Mouse (Mus musculus) embryonic facial prominence, embryonic 13.5 days (tissue): ENCODE measurements at regions not wholly inside any gene's neighbourhood (a gene's known extent, or its start where the extent isn't known, plus 50 kb on each side); places are given as distances from the start of the nearest gene placed in this dataset.

Experiments
- ATAC-seq: fragments of 200-750 bp; cut with Nextera tagmentation; 2 replicates; pipeline ENCODE4 v1.8.0; 2017; ENCODE audit warnings: low read depth; ENCODE audit not compliant: insufficient number of reproducible peaks, insufficient read depth, low FRiP score, low TSS enrichment
- H3K27ac ChIP-seq: fragments of 300-500 bp; sonication (generic); 2 replicates; pipeline ENCODE4 v1.5.1; 2015; ENCODE audit warnings: moderate library complexity, mild to moderate bottlenecking, inconsistent platforms
- H3K27me3 ChIP-seq: fragments of 300-500 bp; sonication (generic); 2 replicates; pipeline ENCODE4 v1.6.1; 2015; ENCODE audit warnings: mild to moderate bottlenecking, inconsistent platforms
- H3K36me3 ChIP-seq: fragments of 300-500 bp; sonication (generic); 2 replicates; pipeline ENCODE4 v1.6.1; 2015; ENCODE audit warnings: mild to moderate bottlenecking, inconsistent platforms
- H3K4me1 ChIP-seq: fragments of 300-500 bp; sonication (generic); 2 replicates; pipeline ENCODE4 v1.6.1; 2015; ENCODE audit warnings: inconsistent platforms
- H3K4me2 ChIP-seq: fragments of 300-500 bp; sonication (generic); 2 replicates; pipeline ENCODE4 v1.6.1; 2015; ENCODE audit warnings: moderate library complexity, mild to moderate bottlenecking, inconsistent platforms
- H3K4me3 ChIP-seq: fragments of 300-500 bp; sonication (generic); 2 replicates; pipeline ENCODE4 v1.5.1; 2015; ENCODE audit warnings: mild to moderate bottlenecking, inconsistent platforms
- H3K9ac ChIP-seq: fragments of 300-500 bp; sonication (generic); 2 replicates; pipeline ENCODE4 v1.6.1; 2015; ENCODE audit warnings: mild to moderate bottlenecking, inconsistent platforms
- H3K9me3 ChIP-seq: fragments of 300-500 bp; sonication (generic); 2 replicates; pipeline ENCODE4 v1.6.1; 2016; ENCODE audit warnings: inconsistent platforms
- WGBS: fragments of 180-500 bp; shearing (Covaris S2); methylation state at CpG from one replicate; pipeline ENCODE4 v1.1.7; 2015; ENCODE audit warnings: mixed read lengths; 5-methylcytosine and 5-hydroxymethylcytosine counted together

DNA sequence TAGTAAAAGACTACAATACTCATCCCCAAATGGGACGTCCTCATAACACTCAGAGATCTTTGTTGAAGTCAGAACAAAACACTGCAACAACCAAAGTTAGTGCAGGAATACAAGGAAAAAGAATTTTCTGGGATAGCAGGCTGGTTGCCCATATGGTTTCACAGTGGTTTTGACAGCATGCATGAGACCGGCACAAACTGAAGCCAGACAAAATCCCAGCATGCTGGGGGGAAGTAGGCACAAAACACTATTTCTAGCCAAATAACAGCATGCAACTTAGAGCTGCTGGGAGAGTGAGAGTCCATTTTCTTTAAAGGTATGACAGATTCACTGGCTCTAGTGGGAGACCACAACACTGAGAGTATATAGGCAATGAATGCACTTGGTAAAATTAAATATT is 619.1 kb upstream of the Manea start:
- ATAC-seq, result no peak
- Histone ChIP-seq H3K9ac (no peak overlapping the region), H3K27ac (no peak overlapping the region), H3K36me3 (no peaks in the 10 kb centered on the region), H3K9me3 (no peaks in the 10 kb centered on the region), H3K27me3 (no peaks in the 10 kb centered on the region), H3K4me3 (no peak overlapping the region), H3K4me1 (no peaks in the 10 kb centered on the region), H3K4me2 (no peak overlapping the region)
- 73% methylated on average over 2 of the region's 2 CpGs for WGBS

DNA sequence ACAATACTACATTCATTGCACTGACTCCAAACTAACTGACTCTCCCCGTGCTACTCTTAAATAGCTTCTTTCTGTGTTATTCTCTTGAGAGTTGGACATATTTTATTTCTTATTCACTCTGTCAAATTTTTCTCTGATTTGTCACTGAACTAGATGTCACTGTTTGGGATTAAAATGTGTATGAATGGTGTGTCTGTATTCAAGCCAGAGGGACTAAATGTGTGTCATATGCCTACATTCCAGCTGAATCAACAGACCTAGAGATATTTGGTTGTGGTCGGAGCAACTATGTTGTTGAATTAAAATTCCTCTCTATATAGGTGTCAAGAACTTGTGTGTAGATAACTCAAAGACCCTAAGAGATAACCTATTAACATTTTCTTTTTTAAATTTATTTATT is 618.2 kb upstream of the Manea start:
- H3K4me2 ChIP-seq, result no peak overlapping the region
- no peak overlapping the region for H3K4me3 ChIP-seq
- 75% methylated on average over 2 of the region's 2 CpGs for WGBS
- H3K27ac ChIP-seq, result no peak overlapping the region
- H3K9ac ChIP-seq, result no peak overlapping the region
- H3K36me3 ChIP-seq, result no peaks in the 10 kb centered on the region
- H3K9me3 ChIP-seq, result no peaks in the 10 kb centered on the region
- H3K4me1 ChIP-seq, result no peaks in the 10 kb centered on the region
- no peak for ATAC-seq
- no peaks in the 10 kb centered on the region for H3K27me3 ChIP-seq

DNA sequence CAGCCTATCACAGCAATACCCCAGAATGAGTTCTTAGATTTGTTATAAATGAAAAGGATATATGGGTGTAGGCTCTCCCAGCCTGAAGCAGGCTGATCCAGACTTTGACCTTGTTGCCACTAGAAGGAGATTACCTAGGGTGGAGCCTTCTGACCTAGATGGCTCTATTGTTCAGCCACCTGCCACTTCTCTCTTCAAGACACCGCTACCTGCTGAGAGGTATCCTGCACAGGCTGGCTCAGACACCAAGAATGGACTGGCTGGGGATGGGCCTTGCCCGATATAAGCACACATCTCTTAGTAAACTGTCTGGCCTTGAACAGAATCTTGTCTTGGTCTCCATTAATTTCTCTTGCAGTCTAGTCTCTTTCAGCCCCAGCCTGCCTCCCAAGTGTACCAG is 597.9 kb upstream of the Manea start:
- Histone ChIP-seq H3K9me3 (no peaks in the 10 kb centered on the region), H3K27me3 (no peaks in the 10 kb centered on the region), H3K36me3 (no peaks in the 10 kb centered on the region), H3K4me1 (no peaks in the 10 kb centered on the region), H3K27ac (no peak overlapping the region), H3K9ac (no peak overlapping the region), H3K4me2 (no peak overlapping the region), H3K4me3 (no peak overlapping the region)
- ATAC-seq, result no peak
- WGBS, result 88% methylated on average over 2 of the region's 2 CpGs

DNA sequence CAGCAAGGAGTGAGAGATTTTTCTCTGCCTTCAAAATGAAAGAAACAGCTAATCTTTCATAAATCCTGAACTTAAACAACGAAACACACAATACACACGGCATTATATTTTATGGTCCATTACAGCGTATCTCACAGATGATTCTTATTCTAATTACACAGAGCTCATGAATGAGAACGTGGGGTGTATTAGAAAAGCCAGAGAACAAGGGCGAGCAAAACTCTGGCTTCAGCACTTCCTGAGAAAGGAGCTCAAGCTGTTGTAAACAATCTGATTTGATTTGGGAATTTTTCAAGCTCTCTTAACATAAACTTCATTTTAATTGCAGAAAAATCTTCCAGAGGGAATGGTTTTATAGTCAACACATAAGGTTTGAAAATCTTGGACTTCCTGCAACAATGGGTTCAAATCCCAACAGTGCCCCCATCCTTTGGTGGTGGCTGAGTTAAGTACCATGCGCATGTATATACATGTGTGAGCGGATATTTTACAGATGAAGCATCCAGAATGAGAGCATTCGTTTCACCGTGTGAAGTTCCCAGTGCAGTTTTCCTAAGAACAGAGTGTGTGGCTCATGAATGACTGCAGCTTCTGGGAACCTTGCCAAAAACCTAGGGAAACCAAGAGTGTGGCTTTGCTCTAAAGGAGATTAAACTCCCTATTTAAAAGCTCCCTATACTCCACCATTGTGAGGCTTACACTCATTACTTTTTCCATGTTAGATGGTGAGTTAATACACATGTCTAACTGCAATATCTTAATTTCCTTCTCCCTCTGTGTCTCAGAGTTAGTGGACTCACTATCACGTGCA is 587.5 kb upstream of the Manea start:
- ATAC-seq, result peak; percentile 81; the same call in 1 of the 2 replicates
- H3K27me3 ChIP-seq, result no peaks in the 10 kb centered on the region
- H3K9ac ChIP-seq, result no peak overlapping the region
- 49% methylated on average over 10 of the region's 10 CpGs for WGBS
- H3K36me3 ChIP-seq, result no peaks in the 10 kb centered on the region
- 0 out of 2 replicates have a peak, but pooled peaks cover 3% of the 10 kb centered on the region for H3K4me1 ChIP-seq
- no peak overlapping the region for H3K4me2 ChIP-seq
- H3K27ac ChIP-seq, result no peak overlapping the region
- no peaks in the 10 kb centered on the region for H3K9me3 ChIP-seq
- no peak overlapping the region for H3K4me3 ChIP-seq

DNA sequence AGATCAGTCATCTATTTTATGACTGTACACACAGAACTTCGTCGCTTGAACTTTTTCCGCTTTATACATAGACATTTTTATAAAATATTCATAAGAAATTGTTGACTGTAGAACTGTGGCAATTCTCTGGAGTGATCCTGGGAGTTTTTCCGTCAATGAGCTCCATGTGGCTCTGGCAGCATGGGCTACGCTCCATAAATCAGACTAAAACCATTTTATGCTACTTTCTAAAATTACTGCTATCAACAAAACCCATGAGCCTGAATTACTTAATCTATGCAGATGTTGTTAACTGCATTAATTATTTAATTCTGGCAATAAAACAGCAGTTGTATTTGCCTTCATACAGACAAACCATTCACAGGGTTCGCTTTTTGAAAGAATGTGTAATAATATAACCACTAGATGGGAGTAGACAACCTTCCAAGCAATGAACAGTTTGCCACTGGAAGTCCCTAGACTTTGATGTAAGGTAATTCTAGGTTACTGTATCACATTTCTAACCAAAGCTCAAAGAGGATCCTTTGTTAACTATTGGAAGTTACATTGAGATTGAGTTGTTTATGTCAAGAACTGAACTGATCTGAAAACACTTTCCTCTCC is 583.3 kb upstream of the Manea start:
- peak overlapping the region; percentile 11; the same call in 1 of the 2 replicates for H3K4me2 ChIP-seq
- WGBS, result 38% methylated on average over 6 of the region's 6 CpGs
- no peak for ATAC-seq

DNA sequence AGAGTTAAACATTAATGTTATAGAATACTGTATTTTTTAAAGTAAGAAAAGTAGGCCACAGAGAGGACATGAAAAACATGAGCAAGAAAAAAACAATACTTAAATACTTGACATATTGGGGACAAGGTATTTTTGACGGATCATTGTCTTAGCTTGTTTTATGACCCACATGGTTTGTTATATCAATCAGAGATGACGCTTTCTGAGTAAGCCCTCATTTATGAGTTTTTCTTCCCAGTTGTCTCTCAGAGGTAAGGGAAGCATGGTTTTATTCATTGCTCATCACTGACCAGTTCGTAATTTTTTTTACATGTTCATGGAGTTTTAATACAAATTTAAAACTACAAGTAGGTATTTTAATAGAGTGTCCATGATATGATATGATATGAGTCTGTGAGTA is 579.4 kb upstream of the Manea start:
- Histone ChIP-seq H3K27ac (no peak overlapping the region), H3K9me3 (no peaks in the 10 kb centered on the region), H3K36me3 (no peaks in the 10 kb centered on the region), H3K9ac (no peak overlapping the region), H3K4me1 (no peaks in the 10 kb centered on the region), H3K27me3 (no peaks in the 10 kb centered on the region), H3K4me2 (no peak overlapping the region), H3K4me3 (no peak overlapping the region)
- ATAC-seq, result no peak
- 81% methylated on average over 3 of the region's 3 CpGs for WGBS

More for the DNA sequence above, 583.3 kb upstream of the Manea start:
- H3K27ac ChIP-seq, result no peak overlapping the region
- no peak overlapping the region for H3K4me3 ChIP-seq
- H3K4me1 ChIP-seq, result 0 out of 2 replicates have a peak, but pooled peaks cover 3% of the 10 kb centered on the region
- H3K9me3 ChIP-seq, result no peaks in the 10 kb centered on the region
- no peak overlapping the region for H3K9ac ChIP-seq
- H3K27me3 ChIP-seq, result no peaks in the 10 kb centered on the region
- H3K36me3 ChIP-seq, result no peaks in the 10 kb centered on the region

DNA sequence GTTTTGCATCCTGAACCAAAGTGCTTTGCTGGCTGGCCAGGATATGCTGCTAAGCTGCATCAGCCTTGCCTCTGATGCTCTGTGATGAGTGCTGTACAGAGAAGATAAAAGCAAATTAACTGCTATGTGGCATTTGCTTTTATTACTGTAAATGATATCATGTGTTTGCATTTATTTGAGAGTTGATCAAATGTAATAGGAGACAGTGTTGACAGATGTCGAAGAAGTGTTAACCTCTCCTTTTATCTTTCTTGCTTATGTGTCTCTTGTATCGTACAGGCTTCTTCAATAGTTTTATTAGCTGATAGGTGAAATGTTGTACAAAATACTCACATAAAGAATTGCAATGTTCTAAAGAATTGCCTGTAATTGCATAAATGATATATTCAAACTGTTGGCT is 541.8 kb upstream of the Manea start:
- Histone ChIP-seq H3K4me2 (no peak overlapping the region), H3K9ac (no peak overlapping the region), H3K4me1 (no peaks in the 10 kb centered on the region), H3K9me3 (no peaks in the 10 kb centered on the region), H3K36me3 (no peaks in the 10 kb centered on the region), H3K4me3 (no peak overlapping the region), H3K27ac (no peak overlapping the region), H3K27me3 (no peaks in the 10 kb centered on the region)
- no peak for ATAC-seq
- 76% methylated on average over 2 of the region's 2 CpGs for WGBS

DNA sequence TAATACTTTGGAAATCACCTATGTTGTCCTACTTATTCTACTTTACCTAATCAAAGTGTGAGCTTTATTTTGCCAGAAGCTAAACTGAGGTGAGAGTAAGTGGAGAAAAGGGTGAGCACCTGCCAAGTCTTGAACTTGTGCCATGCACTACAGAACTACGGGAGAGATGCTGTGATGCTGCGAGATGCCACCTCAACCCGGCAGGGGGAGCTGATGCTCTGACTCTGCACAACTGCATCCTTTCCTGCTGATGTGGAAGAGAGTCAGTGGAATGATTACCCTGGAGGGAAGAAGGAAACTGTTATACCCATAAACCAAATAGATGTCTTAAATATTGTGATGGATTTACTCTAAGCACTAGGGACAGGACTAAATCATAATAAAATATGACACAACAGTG is 532.3 kb upstream of the Manea start:
- H3K4me2 ChIP-seq, result no peak overlapping the region
- H3K4me1 ChIP-seq, result no peaks in the 10 kb centered on the region
- H3K9me3 ChIP-seq, result no peaks in the 10 kb centered on the region
- H3K9ac ChIP-seq, result no peak overlapping the region
- H3K36me3 ChIP-seq, result no peaks in the 10 kb centered on the region
- ATAC-seq, result no peak
- no peak overlapping the region for H3K4me3 ChIP-seq
- 25% methylated on average over 3 of the region's 3 CpGs for WGBS
- H3K27me3 ChIP-seq, result no peaks in the 10 kb centered on the region
- H3K27ac ChIP-seq, result no peak overlapping the region

DNA sequence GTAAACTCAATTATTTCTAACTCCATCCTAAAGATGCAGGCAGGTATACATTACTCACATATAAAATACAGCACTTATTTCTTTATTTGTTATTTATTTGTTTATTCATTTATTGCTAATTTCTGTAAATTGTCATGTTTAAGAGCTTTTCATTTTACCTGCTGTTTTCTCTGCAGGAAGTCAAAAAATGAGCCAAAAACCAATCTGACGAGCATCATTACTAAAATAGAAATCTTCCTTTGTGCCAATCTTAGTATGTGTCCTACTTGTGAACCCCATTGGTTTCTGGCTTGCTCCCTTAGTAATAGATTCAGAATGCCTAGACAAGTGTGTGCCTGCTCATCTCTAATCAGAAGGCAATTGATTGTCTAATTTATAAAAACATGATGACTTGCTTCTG is 495.1 kb upstream of the Manea start:
- no peak for ATAC-seq
- H3K4me2 ChIP-seq, result no peak overlapping the region
- 85% methylated on average over 1 of the region's 1 CpGs for WGBS
- H3K4me3 ChIP-seq, result no peak overlapping the region
- no peaks in the 10 kb centered on the region for H3K36me3 ChIP-seq
- H3K27me3 ChIP-seq, result no peaks in the 10 kb centered on the region
- H3K9me3 ChIP-seq, result no peaks in the 10 kb centered on the region
- no peak overlapping the region for H3K27ac ChIP-seq
- H3K4me1 ChIP-seq, result no peaks in the 10 kb centered on the region
- H3K9ac ChIP-seq, result no peak overlapping the region

DNA sequence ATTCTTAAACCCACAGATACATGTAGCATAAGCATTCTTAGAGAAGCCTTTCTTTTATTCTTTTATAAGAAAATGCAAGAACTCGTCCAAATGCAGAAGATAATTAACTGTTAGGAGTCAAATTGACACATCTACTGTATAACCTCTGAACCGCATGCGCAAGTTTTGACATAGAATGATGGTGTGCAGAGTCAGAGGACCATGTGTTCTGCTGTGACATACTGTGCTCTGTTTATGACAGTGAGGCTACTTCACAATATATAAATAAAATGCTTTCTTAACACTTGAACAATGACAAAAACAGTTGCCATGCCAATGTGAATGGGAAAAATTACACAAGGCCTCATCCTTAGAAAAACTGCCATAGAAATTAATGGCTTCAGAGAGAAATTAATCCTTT is 454.1 kb upstream of the Manea start:
- WGBS, result 85% methylated on average over 3 of the region's 3 CpGs
- Histone ChIP-seq H3K36me3 (no peaks in the 10 kb centered on the region), H3K9me3 (no peaks in the 10 kb centered on the region), H3K27ac (no peak overlapping the region), H3K4me3 (no peak overlapping the region), H3K27me3 (no peaks in the 10 kb centered on the region), H3K9ac (no peak overlapping the region), H3K4me1 (no peaks in the 10 kb centered on the region), H3K4me2 (no peak overlapping the region)
- no peak for ATAC-seq

DNA sequence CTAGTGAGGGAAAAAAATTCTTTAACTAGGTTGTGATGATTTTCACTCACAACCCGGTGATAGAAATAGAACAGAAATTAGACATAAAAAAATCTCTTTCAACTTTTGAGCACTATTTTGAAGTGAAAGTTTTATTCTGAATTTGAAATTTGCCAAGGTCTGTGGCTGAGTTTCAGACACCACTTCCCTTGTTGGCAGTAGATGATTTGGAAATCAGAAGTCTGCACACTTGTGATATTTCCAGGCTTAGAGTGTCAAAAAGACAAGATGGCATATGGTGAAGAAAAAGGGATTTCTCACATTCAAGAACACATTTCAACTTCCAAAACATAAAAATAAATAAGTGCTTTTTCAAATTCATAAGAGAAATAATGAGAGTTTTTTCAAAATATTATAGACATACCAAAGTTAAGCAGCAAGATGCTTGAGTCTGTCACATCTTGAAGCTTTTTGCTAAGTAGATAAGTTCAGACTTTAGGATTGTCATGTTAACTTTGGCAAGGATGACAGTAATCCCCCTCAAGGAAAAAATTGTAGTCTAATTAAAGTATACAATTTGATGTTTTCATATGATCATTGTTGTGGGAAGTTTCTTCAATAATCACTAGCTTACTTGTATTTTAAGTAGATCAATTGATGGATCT is 446.6 kb upstream of the Manea start:
- H3K9ac ChIP-seq, result no peak overlapping the region
- WGBS, result 80% methylated on average over 1 of the region's 1 CpGs
- H3K27ac ChIP-seq, result no peak overlapping the region
- no peaks in the 10 kb centered on the region for H3K4me1 ChIP-seq
- H3K27me3 ChIP-seq, result no peaks in the 10 kb centered on the region
- no peak overlapping the region for H3K4me2 ChIP-seq
- no peak for ATAC-seq
- H3K36me3 ChIP-seq, result no peaks in the 10 kb centered on the region
- no peaks in the 10 kb centered on the region for H3K9me3 ChIP-seq
- no peak overlapping the region for H3K4me3 ChIP-seq

DNA sequence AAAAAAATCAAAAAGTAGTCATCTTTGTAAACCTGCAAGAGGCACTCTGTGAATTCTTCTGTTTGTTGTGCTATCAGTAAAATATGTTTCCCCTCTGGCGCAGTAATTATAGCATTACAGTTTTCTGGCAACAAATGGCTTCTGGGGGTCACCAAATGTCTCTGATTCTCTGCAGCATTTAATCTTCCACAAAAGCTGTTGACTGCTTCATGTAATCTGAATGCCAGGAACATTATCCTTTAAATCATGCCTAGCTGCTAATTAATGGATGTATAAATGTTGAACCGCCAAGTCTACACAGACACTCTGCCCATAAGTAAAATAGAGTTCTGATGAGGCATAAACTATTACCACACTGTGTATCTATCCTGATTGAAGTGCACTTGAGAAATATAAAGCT is 421.2 kb upstream of the Manea start:
- Histone ChIP-seq H3K27ac (no peak overlapping the region), H3K4me2 (no peak overlapping the region), H3K4me1 (0 out of 2 replicates have a peak, but pooled peaks cover 3% of the 10 kb centered on the region), H3K36me3 (no peaks in the 10 kb centered on the region), H3K9me3 (no peaks in the 10 kb centered on the region), H3K4me3 (no peak overlapping the region), H3K9ac (no peak overlapping the region), H3K27me3 (no peaks in the 10 kb centered on the region)
- WGBS, result 66% methylated on average over 2 of the region's 2 CpGs
- no peak for ATAC-seq
